In genomic region chr8:87656484-87657230, GRCm38 (mm10) we compare ENCODE assay signal across 8 mouse cellular contexts.
A peak's percentile ranks its signal among the peaks of the same experiment; 100 is the strongest.
DNase-seq lines count a peak whose midpoint lies in the region; ATAC-seq and TF ChIP-seq lines count a peak whose summit lies in the region.

No protein-coding gene starts in this region.

- intact Hi-C loops in gastrocnemius, postnatal 14 days (cut with DNase I; ENCODE audit: low total_unique reads) = no loop called here

- peak; percentile 38 for TF ChIP-seq CTCF in hindbrain, postnatal 0 days (IDR thresholded peaks at IDR 0.05; ENCODE audit: low read depth)

- DNase-seq in CD4-positive, CD25-positive, alpha-beta regulatory T cell, adult 2 months (ENCODE audit: low read depth, low spot score) = peak; percentile 17
- DNase-seq in cerebellum, postnatal 14 days = peak; percentile 82 to 89
- peak; percentile 87 for DNase-seq in gastrocnemius, postnatal 14 days
- DNase-seq in hindbrain, postnatal 0 days (ENCODE audit: low spot score) = peak; percentile 88

- WGBS in hindbrain, postnatal 0 days = 10% methylated on average over 35 of the region's 35 CpGs
- 8% methylated on average over 35 of the region's 35 CpGs for WGBS in limb, embryonic 15.5 days
- 6% methylated on average over 35 of the region's 35 CpGs for WGBS in midbrain, embryonic 16.5 days
- 6% methylated on average over 35 of the region's 35 CpGs for WGBS in stomach, embryonic 16.5 days

- H3K27me3 ChIP-seq in hindbrain, postnatal 0 days (ENCODE audit: insufficient read depth, low read length) = no peaks in the 10 kb centered on the region
- peaks cover 22% of the 10 kb centered on the region for H3K27me3 ChIP-seq in limb, embryonic 15.5 days
- no peaks in the 10 kb centered on the region for H3K27me3 ChIP-seq in midbrain, embryonic 16.5 days (ENCODE audit: control insufficient read depth, insufficient read depth, low read depth, low read length)
- peaks cover 6% of the 10 kb centered on the region; the same call in 1 of the 2 replicates for H3K27me3 ChIP-seq in stomach, embryonic 16.5 days (ENCODE audit: control insufficient read depth, insufficient read depth, low read length)

- no peaks in the 10 kb centered on the region for H3K36me3 ChIP-seq in hindbrain, postnatal 0 days (ENCODE audit: insufficient read depth, low read length)
- H3K36me3 ChIP-seq in limb, embryonic 15.5 days = no peaks in the 10 kb centered on the region
- H3K36me3 ChIP-seq in midbrain, embryonic 16.5 days (ENCODE audit: control insufficient read depth, insufficient read depth, low read length) = no peaks in the 10 kb centered on the region
- no peaks in the 10 kb centered on the region for H3K36me3 ChIP-seq in stomach, embryonic 16.5 days (ENCODE audit: control insufficient read depth, insufficient read depth, low read length)

- peak overlapping the region; percentile 56; the same call in 1 of the 2 replicates for H3K27ac ChIP-seq in hindbrain, postnatal 0 days
- H3K27ac ChIP-seq in limb, embryonic 15.5 days = no peak overlapping the region
- H3K27ac ChIP-seq in midbrain, embryonic 16.5 days (ENCODE audit: low read length) = no peak overlapping the region
- no peak overlapping the region for H3K27ac ChIP-seq in stomach, embryonic 16.5 days (ENCODE audit: low read length)

- peaks cover 17% of the 10 kb centered on the region for H3K4me1 ChIP-seq in hindbrain, postnatal 0 days (ENCODE audit: insufficient read depth, low read length)
- peaks cover 33% of the 10 kb centered on the region for H3K4me1 ChIP-seq in limb, embryonic 15.5 days
- peaks cover 38% of the 10 kb centered on the region for H3K4me1 ChIP-seq in midbrain, embryonic 16.5 days (ENCODE audit: control insufficient read depth, insufficient read depth, low read length)
- peaks cover 7% of the 10 kb centered on the region; the same call in 1 of the 2 replicates for H3K4me1 ChIP-seq in stomach, embryonic 16.5 days (ENCODE audit: control insufficient read depth, insufficient read depth, low read length)

- peak overlapping the region; percentile 24; the same call in 1 of the 2 replicates for H3K9ac ChIP-seq in hindbrain, postnatal 0 days (replicated peaks; ENCODE audit: low read length)
- no peak overlapping the region; the same call in 1 of the 2 replicates for H3K9ac ChIP-seq in limb, embryonic 15.5 days
- H3K9ac ChIP-seq in midbrain, embryonic 16.5 days (ENCODE audit: low read depth, low read length) = peak overlapping the region; percentile 2; the same call in 1 of the 2 replicates
- peak overlapping the region; percentile 45 for H3K9ac ChIP-seq in stomach, embryonic 16.5 days (ENCODE audit: low read length)

- H3K4me3 ChIP-seq in hindbrain, postnatal 0 days (ENCODE audit: low read length) = peak overlapping the region; percentile 40
- H3K4me3 ChIP-seq in limb, embryonic 15.5 days = peak overlapping the region; percentile 48
- H3K4me3 ChIP-seq in midbrain, embryonic 16.5 days (ENCODE audit: low read depth, low read length) = peak overlapping the region; percentile 38
- peak overlapping the region; percentile 47 for H3K4me3 ChIP-seq in stomach, embryonic 16.5 days (replicated peaks; ENCODE audit: low read length)

- no peaks in the 10 kb centered on the region for H3K9me3 ChIP-seq in hindbrain, postnatal 0 days (ENCODE audit: low read length)
- no peaks in the 10 kb centered on the region for H3K9me3 ChIP-seq in limb, embryonic 15.5 days
- H3K9me3 ChIP-seq in midbrain, embryonic 16.5 days (replicated peaks; ENCODE audit: control insufficient read depth, low read length, poor library complexity, severe bottlenecking) = no peaks in the 10 kb centered on the region
- no peaks in the 10 kb centered on the region for H3K9me3 ChIP-seq in stomach, embryonic 16.5 days (replicated peaks; ENCODE audit: control insufficient read depth, low read length)

- H3K4me2 ChIP-seq in hindbrain, postnatal 0 days (ENCODE audit: low read depth, low read length) = peak overlapping the region; percentile 73
- peak overlapping the region; percentile 80 for H3K4me2 ChIP-seq in limb, embryonic 15.5 days
- peak overlapping the region; percentile 70 for H3K4me2 ChIP-seq in midbrain, embryonic 16.5 days (ENCODE audit: low read length)
- H3K4me2 ChIP-seq in stomach, embryonic 16.5 days (ENCODE audit: low read depth, low read length) = peak overlapping the region; percentile 65

- no peak for ATAC-seq in CD4-positive, CD25-positive, alpha-beta regulatory T cell, adult 4 months
- ATAC-seq in hindbrain, postnatal 0 days = peak; percentile 85
- peak; percentile 82 for ATAC-seq in limb, embryonic 15.5 days (ENCODE audit: insufficient number of reproducible peaks, low FRiP score, low TSS enrichment, low read depth)
- ATAC-seq in midbrain, embryonic 16.5 days = peak; percentile 62
- peak; percentile 86 for ATAC-seq in stomach, embryonic 16.5 days (ENCODE audit: insufficient read depth, low FRiP score)

Comparison
In these comparisons a context has a peak if more than half of its experiments do, and no peak if none do; other contexts are left out.
1. DNase-seq: peak in every context shown above with its lines; median percentile 88 in hindbrain, postnatal 0 days; 87 in gastrocnemius, postnatal 14 days; 86 in cerebellum, postnatal 14 days; 17 in CD4-positive, CD25-positive, alpha-beta regulatory T cell, adult 2 months.